Mouse (Mus musculus): Measurements from ENCODE around the gene 1700024P04Rik. TPM values are rescaled to one million over a fixed set of nuclear protein-coding genes. Genes with fewer than 3 reads are reported as not detected.
A peak's percentile ranks its signal among the peaks of the same experiment; 100 is the strongest.

1700024P04Rik gene
- total RNA-seq, 2 experiments from 2014 or later = not detected

- no peak overlapping the region for H3K27ac ChIP-seq
- TF ChIP-seq CTCF (conservative IDR thresholded peaks at IDR 0.05) = no peak
- no peak for DNase-seq (ENCODE audit: low spot score in 2 of 2)
- H3K4me3 ChIP-seq = no peak overlapping the region
Observed at GRCm38 (mm10) chr13:98955226-98955625, 29.1 kb downstream of the 1700024P04Rik start.

GRCm38 (mm10) chr13:98953830-98954229 lies 30.5 kb downstream of the 1700024P04Rik start:
- no peak for TF ChIP-seq CTCF (conservative IDR thresholded peaks at IDR 0.05)

GRCm38 (mm10) chr13:98951951-98952350 lies 32.4 kb downstream of the 1700024P04Rik start:
- Histone ChIP-seq H3K27ac (no peak overlapping the region), H3K4me3 (no peak overlapping the region)
- no peak for TF ChIP-seq CTCF (conservative IDR thresholded peaks at IDR 0.05)
- DNase-seq (ENCODE audit: low spot score in 2 of 2) = no peak

More at GRCm38 (mm10) chr13:98953830-98954229, 30.5 kb downstream of the 1700024P04Rik start:
- Histone ChIP-seq H3K4me3 (no peak overlapping the region), H3K27ac (no peak overlapping the region)
- peak in 1 of 2 experiments; percentile 33 for DNase-seq (ENCODE audit: low spot score in 2 of 2)

DNA sequence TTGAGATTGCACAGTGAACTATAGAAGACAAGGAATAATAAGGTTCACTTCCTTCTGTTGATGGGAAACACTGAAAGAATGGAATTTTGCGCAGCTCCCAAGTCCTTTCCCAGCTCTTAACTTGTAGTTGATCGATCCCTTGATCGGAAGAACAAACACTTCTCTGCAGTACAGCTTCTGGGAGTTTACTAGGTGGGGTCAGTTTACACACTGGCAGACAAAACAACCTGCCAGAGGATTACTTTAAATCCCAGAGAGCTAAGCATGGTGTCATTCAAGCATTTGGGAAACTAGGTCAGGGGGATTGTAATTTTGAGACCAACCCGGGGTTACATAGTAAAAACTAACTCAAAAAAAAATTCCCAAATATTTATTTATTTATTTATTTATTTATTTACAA lies 36.2 kb downstream of the 1700024P04Rik start:
- Histone ChIP-seq H3K4me3 (no peak overlapping the region), H3K27ac (no peak overlapping the region)
- DNase-seq (ENCODE audit: low spot score in 2 of 2) = no peak
- TF ChIP-seq CTCF (conservative IDR thresholded peaks at IDR 0.05) = no peak

DNA sequence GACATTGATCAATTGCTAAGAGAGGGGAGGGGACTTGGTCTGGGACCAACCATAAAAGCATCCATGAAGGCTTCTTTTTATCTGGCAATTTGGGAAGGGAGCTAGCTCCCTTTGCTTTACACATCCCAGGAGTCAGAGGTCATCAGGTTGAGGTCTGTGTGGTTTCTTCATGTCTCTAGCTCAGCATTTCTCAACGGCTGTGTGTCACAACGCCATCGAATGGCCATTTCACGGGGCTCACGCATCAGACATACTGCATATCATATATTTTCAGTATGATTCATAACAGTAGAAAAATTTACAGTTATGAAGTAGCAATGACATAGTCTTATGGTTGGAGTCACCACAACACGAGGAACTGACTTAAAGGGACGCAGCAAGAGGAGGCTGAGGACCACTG lies 37.9 kb downstream of the 1700024P04Rik start:
- no peak for TF ChIP-seq CTCF (conservative IDR thresholded peaks at IDR 0.05)

DNA sequence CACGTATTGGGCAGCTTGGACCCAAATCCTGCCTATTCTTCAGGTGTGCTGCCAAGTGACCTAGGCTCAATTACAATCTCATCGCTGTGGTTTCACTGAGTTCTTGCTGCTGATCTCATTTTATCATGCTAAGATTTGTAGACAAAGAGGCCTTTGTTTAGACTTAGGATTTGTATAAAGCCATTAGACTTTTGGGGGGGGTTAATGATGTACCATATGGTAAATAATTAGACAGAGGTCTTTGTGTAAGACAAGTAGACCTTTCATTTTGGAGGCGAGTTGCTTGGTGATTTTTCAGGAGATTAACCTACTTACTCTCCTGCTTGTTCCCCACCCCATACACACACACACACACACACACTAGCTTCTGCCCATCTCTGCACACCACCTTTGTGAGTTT lies 38.5 kb downstream of the 1700024P04Rik start:
- DNase-seq (ENCODE audit: low spot score in 2 of 2) = no peak
- Histone ChIP-seq H3K4me3 (no peak overlapping the region), H3K27ac (no peak overlapping the region)
- TF ChIP-seq CTCF (conservative IDR thresholded peaks at IDR 0.05) = no peak

More for the DNA sequence above, 37.9 kb downstream of the 1700024P04Rik start:
- Histone ChIP-seq H3K4me3 (no peak overlapping the region), H3K27ac (no peak overlapping the region)
- DNase-seq (ENCODE audit: low spot score in 2 of 2) = no peak

DNA sequence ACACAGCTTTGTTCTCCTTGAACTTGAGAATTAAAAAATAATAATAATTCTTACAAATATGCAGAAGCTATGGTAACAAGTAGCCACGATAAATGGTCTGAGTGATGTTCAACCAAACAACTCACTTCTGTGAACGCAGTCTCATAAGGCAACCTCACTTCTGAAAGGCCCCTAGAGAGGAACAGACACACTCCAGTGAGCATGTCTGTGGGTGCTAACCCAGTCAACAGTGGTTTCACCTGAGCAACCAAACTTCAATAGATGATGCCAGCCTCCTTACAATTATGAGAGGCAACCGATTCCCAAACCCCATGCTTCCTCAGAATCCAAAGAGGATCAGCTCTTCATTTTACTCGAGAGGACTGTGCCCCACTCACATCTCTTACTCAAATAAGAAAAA lies 39.0 kb downstream of the 1700024P04Rik start:
- H3K27ac ChIP-seq = no peak overlapping the region

GRCm38 (mm10) chr13:98944620-98945081 lies 39.7 kb downstream of the 1700024P04Rik start:
- no peak for DNase-seq (ENCODE audit: low spot score in 2 of 2)
- Histone ChIP-seq H3K4me3 (peak overlapping the region; percentile 36), H3K27ac (peak overlapping the region; percentile 2; the same call in 1 of the 2 replicates)
- TF ChIP-seq CTCF (conservative IDR thresholded peaks at IDR 0.05) = no peak

More for the DNA sequence above, 39.0 kb downstream of the 1700024P04Rik start:
- H3K4me3 ChIP-seq = no peak overlapping the region
- no peak for TF ChIP-seq CTCF (conservative IDR thresholded peaks at IDR 0.05)
- no peak for DNase-seq (ENCODE audit: low spot score in 2 of 2)

DNA sequence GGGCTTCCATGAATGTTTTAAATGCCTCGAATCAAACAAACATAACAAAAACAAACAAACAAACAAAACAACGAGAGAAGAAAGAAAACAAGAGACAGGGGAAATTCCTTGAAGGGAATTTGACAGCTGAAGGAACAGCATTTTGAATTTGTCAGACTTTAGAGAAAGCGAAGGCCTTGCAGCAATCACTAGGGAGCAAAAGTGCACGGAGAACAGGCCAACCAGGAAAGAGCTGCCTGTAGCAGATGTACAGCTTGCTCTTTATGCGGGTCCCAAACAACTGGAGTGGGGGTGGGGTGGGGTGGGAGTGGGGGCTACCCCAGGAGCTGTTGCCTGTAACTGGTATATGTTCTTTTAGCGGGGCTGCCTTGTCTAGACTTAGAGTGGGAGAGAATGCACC lies 42.0 kb downstream of the 1700024P04Rik start:
- Histone ChIP-seq H3K27ac (no peak overlapping the region), H3K4me3 (no peak overlapping the region)
- DNase-seq (ENCODE audit: low spot score in 2 of 2) = no peak
- TF ChIP-seq CTCF (conservative IDR thresholded peaks at IDR 0.05) = no peak

DNA sequence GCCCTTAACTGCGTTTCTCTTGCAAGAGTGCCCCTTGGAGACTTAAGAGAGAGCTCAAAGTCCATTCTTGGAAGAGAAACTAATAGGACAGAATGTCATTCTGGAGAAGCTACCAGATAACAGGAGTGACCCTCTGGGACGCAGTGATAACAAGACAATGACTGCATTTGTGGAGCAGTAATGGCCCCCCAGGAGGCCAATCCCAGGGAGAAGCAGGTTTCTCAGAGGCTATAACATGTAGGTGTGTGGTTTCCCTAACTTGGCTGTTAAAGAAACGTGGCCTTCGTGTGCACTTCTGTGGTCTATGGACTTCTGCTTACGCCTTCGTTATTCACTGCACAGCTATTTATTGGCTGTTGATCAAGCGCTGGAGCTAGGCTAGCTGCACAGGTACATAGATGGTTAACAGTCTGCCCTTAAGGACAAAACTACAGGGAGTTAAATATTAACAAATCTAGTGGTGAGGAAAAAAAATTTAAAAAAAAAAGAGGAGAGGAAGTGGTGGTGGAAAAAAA lies 42.5 kb downstream of the 1700024P04Rik start:
- Histone ChIP-seq H3K4me3 (no peak overlapping the region), H3K27ac (no peak overlapping the region)
- TF ChIP-seq CTCF (conservative IDR thresholded peaks at IDR 0.05) = no peak
- DNase-seq (ENCODE audit: low spot score in 2 of 2) = no peak

DNA sequence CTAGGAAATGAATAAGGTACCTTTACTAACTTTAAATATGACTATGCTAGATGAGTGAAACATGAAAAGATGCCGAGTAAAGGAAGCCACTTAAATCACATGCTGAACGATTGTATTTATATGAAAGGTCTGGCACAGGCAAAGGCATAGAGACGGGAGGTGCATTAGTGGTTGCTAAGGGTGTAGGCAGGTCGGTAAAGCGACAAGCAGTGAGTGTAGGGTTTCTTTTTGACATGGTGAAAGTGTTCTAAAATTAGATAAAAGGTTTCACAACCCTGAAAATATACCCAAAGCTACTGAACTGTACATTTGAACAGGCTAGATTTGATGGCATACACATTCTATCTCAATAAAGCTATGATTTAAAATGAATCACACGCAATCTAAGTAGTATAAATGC lies 47.3 kb downstream of the 1700024P04Rik start:
- no peak for DNase-seq (ENCODE audit: low spot score in 2 of 2)
- H3K4me3 ChIP-seq = no peak overlapping the region
- no peak overlapping the region for H3K27ac ChIP-seq
- no peak for TF ChIP-seq CTCF (conservative IDR thresholded peaks at IDR 0.05)

Other genes starting within 250 kb of the 1700024P04Rik start
- gene Fcho2, start 169.1 kb downstream of the 1700024P04Rik start, total RNA-seq (2021) = 10 to 100 TPM; 37.7 to 44.8 TPM
- gene Tnpo1, start 58.2 kb downstream of the 1700024P04Rik start, total RNA-seq (2021) = 10 to 100 TPM; 61.7 to 68.5 TPM
- gene Zfp366, start 200.3 kb upstream of the 1700024P04Rik start, total RNA-seq (2021) = 1 to 10 TPM; 2.5 to 4.9 TPM

All from layer of hippocampus, adult 2 months (tissue).